Comparison of ENCODE assay signal across 11 mouse cellular contexts in genomic region chr11:101971410-101971809, GRCm38 (mm10). TPM values are rescaled to one million over a fixed set of nuclear protein-coding genes. Genes with fewer than 3 reads are reported as not detected.
A peak's percentile ranks its signal among the peaks of the same experiment; 100 is the strongest.
DNase-seq lines count a peak whose midpoint lies in the region; ATAC-seq and TF ChIP-seq lines count a peak whose summit lies in the region.
"Had no signal": no experiment of that assay in that cellular context is flagged by ENCODE, and none has a peak within 500 bp of the region (broad histone marks: within the 10 kb centered on the region; RNA-seq: fewer than 3 reads in every experiment).

No protein-coding gene starts in this region.

- WGBS in liver, adult 2 months: 64% methylated on average over 3 of the region's 3 CpGs
- 37% methylated on average over 3 of the region's 3 CpGs for WGBS in liver, embryonic 11.5 days
- WGBS in stomach, postnatal 0 days: 45% methylated on average over 3 of the region's 3 CpGs
- WGBS in forebrain, embryonic 14.5 days: 45% methylated on average over 3 of the region's 3 CpGs

- no peak overlapping the region for H3K4me2 ChIP-seq in liver, embryonic 11.5 days
- no peak overlapping the region for H3K4me2 ChIP-seq in stomach, postnatal 0 days (replicated peaks; ENCODE audit: low read depth)
- H3K4me2 ChIP-seq in forebrain, embryonic 14.5 days (ENCODE audit: low read length): no peak overlapping the region
- H3K4me2 ChIP-seq: limb, embryonic 15.5 days had no signal

- intact Hi-C loops in gastrocnemius, postnatal 14 days (cut with DNase I; ENCODE audit: low total_unique reads): no loop called here

- H3K36me3 ChIP-seq in liver, adult 2 months (ENCODE audit: control insufficient read depth, insufficient read depth, low read length): peaks cover 8% of the 10 kb centered on the region; the same call in 1 of the 2 replicates
- H3K36me3 ChIP-seq in liver, embryonic 11.5 days (ENCODE audit: control insufficient read depth, insufficient read depth, low read length): 0 out of 2 replicates have a peak, but pooled peaks cover 6% of the 10 kb centered on the region
- H3K36me3 ChIP-seq in stomach, postnatal 0 days (ENCODE audit: control insufficient read depth, insufficient read depth, low read length): peaks cover 4% of the 10 kb centered on the region; the same call in 1 of the 2 replicates
- H3K36me3 ChIP-seq in forebrain, embryonic 14.5 days (ENCODE audit: control insufficient read depth, insufficient read depth, low read length): no peaks in the 10 kb centered on the region

- no peak overlapping the region for H3K9ac ChIP-seq in liver, adult 2 months (ENCODE audit: low read depth, low read length)
- H3K9ac ChIP-seq in liver, embryonic 11.5 days (ENCODE audit: low read depth, low read length): no peak overlapping the region
- no peak overlapping the region for H3K9ac ChIP-seq in stomach, postnatal 0 days (ENCODE audit: low read length)
- no peak overlapping the region for H3K9ac ChIP-seq in forebrain, embryonic 14.5 days (ENCODE audit: low read length)
- H3K9ac ChIP-seq: limb, embryonic 15.5 days had no signal

- no peak overlapping the region for H3K27ac ChIP-seq in liver, adult 2 months (replicated peaks; ENCODE audit: insufficient read depth, low read depth, low read length)
- no peak overlapping the region for H3K27ac ChIP-seq in liver, embryonic 11.5 days (ENCODE audit: low read depth, low read length)
- no peak overlapping the region for H3K27ac ChIP-seq in stomach, postnatal 0 days (replicated peaks)
- no peak overlapping the region for H3K27ac ChIP-seq in forebrain, embryonic 14.5 days (ENCODE audit: low read depth, low read length)
- H3K27ac ChIP-seq: limb, embryonic 15.5 days had no signal

- H3K4me1 ChIP-seq in liver, adult 2 months (ENCODE audit: control insufficient read depth, insufficient read depth, low read length): peaks cover 10% of the 10 kb centered on the region; the same call in 1 of the 2 replicates
- H3K4me1 ChIP-seq in liver, embryonic 11.5 days (replicated peaks; ENCODE audit: control insufficient read depth, insufficient read depth, low read length): peaks cover 4% of the 10 kb centered on the region; the same call in 1 of the 2 replicates
- no peaks in the 10 kb centered on the region for H3K4me1 ChIP-seq in stomach, postnatal 0 days (replicated peaks; ENCODE audit: control insufficient read depth, insufficient read depth)
- no peaks in the 10 kb centered on the region for H3K4me1 ChIP-seq in forebrain, embryonic 14.5 days (ENCODE audit: control insufficient read depth, insufficient read depth, low read length)

- no peak for TF ChIP-seq POLR2A in liver, adult 2 months (IDR thresholded peaks at IDR 0.05; ENCODE audit: extremely low read depth, insufficient read depth, low read length)

- peak; percentile 32 to 65 for DNase-seq in adrenal gland, adult 18-20 months (ENCODE audit: low spot score in 2 of 2)
- DNase-seq in adrenal gland, adult 8-10 months: no peak
- DNase-seq in liver, adult 2 months (ENCODE audit: extremely low read depth, low read depth, low spot score): no peak
- DNase-seq in liver, embryonic 11.5 days (ENCODE audit: low spot score): no peak
- DNase-seq in gastrocnemius, postnatal 14 days: peak; percentile 49
- DNase-seq in stomach, postnatal 0 days (ENCODE audit: low spot score): peak; percentile 49
- no peak for DNase-seq in layer of hippocampus, adult 9-10 months (ENCODE audit: low spot score)
- no peak for DNase-seq in forebrain, embryonic 14.5 days (ENCODE audit: low spot score)
- DNase-seq: right cerebral cortex, adult 18-20 months had no signal

- peaks cover 3% of the 10 kb centered on the region; the same call in 1 of the 2 replicates for H3K27me3 ChIP-seq in liver, adult 2 months (ENCODE audit: control insufficient read depth, insufficient read depth, low read length)
- H3K27me3 ChIP-seq in liver, embryonic 11.5 days (replicated peaks; ENCODE audit: control insufficient read depth, insufficient read depth, low read length): peaks cover 22% of the 10 kb centered on the region
- no peaks in the 10 kb centered on the region for H3K27me3 ChIP-seq in stomach, postnatal 0 days (ENCODE audit: control insufficient read depth, insufficient read depth, low read length)
- 0 out of 2 replicates have a peak, but pooled peaks cover 9% of the 10 kb centered on the region for H3K27me3 ChIP-seq in forebrain, embryonic 14.5 days (replicated peaks; ENCODE audit: control insufficient read depth, insufficient read depth, low read length)

- TF ChIP-seq EP300 in stomach, postnatal 0 days (optimal IDR thresholded peaks at IDR 0.05): no peak

- H3K4me3 ChIP-seq in liver, adult 2 months (ENCODE audit: insufficient read depth, low read depth, low read length): no peak overlapping the region
- no peak overlapping the region for H3K4me3 ChIP-seq in liver, embryonic 11.5 days (ENCODE audit: low read depth, low read length)
- no peak overlapping the region for H3K4me3 ChIP-seq in stomach, postnatal 0 days (ENCODE audit: low read depth, low read length)
- no peak overlapping the region for H3K4me3 ChIP-seq in forebrain, embryonic 14.5 days (ENCODE audit: low read depth, low read length)
- H3K4me3 ChIP-seq: limb, embryonic 15.5 days had no signal

- no peaks in the 10 kb centered on the region for H3K79me2 ChIP-seq in liver, adult 2 months (ENCODE audit: control insufficient read depth, insufficient read depth, low read length)

- no peak for ATAC-seq in liver, embryonic 11.5 days (replicated peaks; ENCODE audit: low FRiP score)
- ATAC-seq in stomach, postnatal 0 days (ENCODE audit: low FRiP score, low TSS enrichment): no peak
- no peak for ATAC-seq in forebrain, embryonic 14.5 days

- TF ChIP-seq CTCF in liver, adult 2 months (IDR thresholded peaks at IDR 0.05; ENCODE audit: low read depth, low read length): peak; percentile 81
- TF ChIP-seq CTCF in stomach, postnatal 0 days (IDR thresholded peaks at IDR 0.05; ENCODE audit: low read depth): peak; percentile 78

- H3K9me3 ChIP-seq in liver, embryonic 11.5 days (ENCODE audit: control insufficient read depth, low read length): no peaks in the 10 kb centered on the region
- no peaks in the 10 kb centered on the region for H3K9me3 ChIP-seq in stomach, postnatal 0 days (ENCODE audit: control insufficient read depth, low read length)
- H3K9me3 ChIP-seq in forebrain, embryonic 14.5 days (replicated peaks; ENCODE audit: control insufficient read depth, low read length): no peaks in the 10 kb centered on the region
- H3K9me3 ChIP-seq: limb, embryonic 15.5 days had no signal

RNA-seq across cellular contexts. Expression of gene Sost, which starts 4.6 kb away (rescaled TPM):
- total RNA-seq in adrenal gland, adult 18-20 months (2021): not detected
- total RNA-seq in adrenal gland, adult 8-10 months (2022): not detected
- not detected in 2 replicates for total RNA-seq in liver, adult 2 months (2014; rRNA removed)
- 0.04 and 0.10 TPM in 2 replicates for polyA plus RNA-seq in liver, adult 2 months (2012; rRNA removed)
- not detected in 2 replicates for polyA plus RNA-seq in liver, embryonic 11.5 days (2014; fragmentation: Nextera tagmentation; extraction: Ambion mirVana)
- not detected for total RNA-seq in gastrocnemius, postnatal 14 days (2021)
- polyA plus RNA-seq in stomach, postnatal 0 days (2015; fragmentation: Nextera tagmentation; extraction: Ambion mirVana): 0.08 TPM in 1 of 2 replicates, not detected in the other
- not detected in 2 replicates for polyA plus RNA-seq in forebrain, embryonic 14.5 days (2014; fragmentation: Nextera tagmentation; extraction: Ambion mirVana)
- total RNA-seq: ES-E14 had no signal

RNA-seq across cellular contexts. Expression of gene Cfap97d1, which starts 12.7 kb away (rescaled TPM):
- not detected for total RNA-seq in adrenal gland, adult 18-20 months (2021)
- total RNA-seq in adrenal gland, adult 8-10 months (2022): not detected
- not detected in 2 replicates for total RNA-seq in liver, adult 2 months (2014; rRNA removed)
- not detected in 2 replicates for polyA plus RNA-seq in liver, adult 2 months (2012; rRNA removed)
- not detected in 2 replicates for polyA plus RNA-seq in liver, embryonic 11.5 days (2014; fragmentation: Nextera tagmentation; extraction: Ambion mirVana)
- not detected for total RNA-seq in gastrocnemius, postnatal 14 days (2021)
- not detected in 2 replicates for polyA plus RNA-seq in stomach, postnatal 0 days (2015; fragmentation: Nextera tagmentation; extraction: Ambion mirVana)
- polyA plus RNA-seq in forebrain, embryonic 14.5 days (2014; fragmentation: Nextera tagmentation; extraction: Ambion mirVana): not detected in 2 replicates
- total RNA-seq: ES-E14 had no signal
- polyA plus RNA-seq: limb, embryonic 15.5 days had no signal

RNA-seq across cellular contexts. Expression of gene Dusp3, which starts 15.4 kb away (rescaled TPM):
- total RNA-seq in adrenal gland, adult 18-20 months (2021): 100 to 1,000 TPM; 107 to 138 TPM
- 100 to 1,000 TPM; 110 to 201 (median 145) TPM for total RNA-seq in adrenal gland, adult 8-10 months (2022)
- 15.8 and 21.7 TPM in 2 replicates for total RNA-seq in liver, adult 2 months (2014; rRNA removed)
- 38.7 and 40.0 TPM in 2 replicates for polyA plus RNA-seq in liver, adult 2 months (2012; rRNA removed)
- 20.5 and 21.2 TPM in 2 replicates for polyA plus RNA-seq in liver, embryonic 11.5 days (2014; fragmentation: Nextera tagmentation; extraction: Ambion mirVana)
- total RNA-seq in gastrocnemius, postnatal 14 days (2021): 100 to 1,000 TPM; 140 to 151 TPM
- 21.7 and 22.8 TPM in 2 replicates for polyA plus RNA-seq in stomach, postnatal 0 days (2015; fragmentation: Nextera tagmentation; extraction: Ambion mirVana)
- polyA plus RNA-seq in forebrain, embryonic 14.5 days (2014; fragmentation: Nextera tagmentation; extraction: Ambion mirVana): 10.4 and 12.2 TPM in 2 replicates

RNA-seq across cellular contexts. Expression of gene Mpp3, which starts 56.9 kb away (rescaled TPM):
- total RNA-seq in adrenal gland, adult 18-20 months (2021): 10 to 100 TPM; 10.8 to 20.2 TPM
- total RNA-seq in adrenal gland, adult 8-10 months (2022): 10 to 100 TPM; 14.5 to 75.4 (median 38.7) TPM
- total RNA-seq in liver, adult 2 months (2014; rRNA removed): 0.07 and 0.28 TPM in 2 replicates
- polyA plus RNA-seq in liver, adult 2 months (2012; rRNA removed): 0.06 and 0.19 TPM in 2 replicates
- polyA plus RNA-seq in liver, embryonic 11.5 days (2014; fragmentation: Nextera tagmentation; extraction: Ambion mirVana): 2.6 and 3.2 TPM in 2 replicates
- 10 to 100 TPM; 40.6 to 47.1 TPM for total RNA-seq in gastrocnemius, postnatal 14 days (2021)
- polyA plus RNA-seq in stomach, postnatal 0 days (2015; fragmentation: Nextera tagmentation; extraction: Ambion mirVana): 3.3 and 3.4 TPM in 2 replicates
- 34.2 and 39.6 TPM in 2 replicates for polyA plus RNA-seq in forebrain, embryonic 14.5 days (2014; fragmentation: Nextera tagmentation; extraction: Ambion mirVana)

Comparison
In these comparisons a context has a peak if more than half of its experiments do, and no peak if none do; other contexts are left out.
1. DNase-seq: peak in adrenal gland, adult 18-20 months (2 of 2), gastrocnemius, postnatal 14 days (single experiment) and stomach, postnatal 0 days (single experiment); none in adrenal gland, adult 8-10 months (single experiment), liver, adult 2 months (single experiment), liver, embryonic 11.5 days (single experiment), layer of hippocampus, adult 9-10 months (single experiment) and forebrain, embryonic 14.5 days (single experiment).